Mouse (Mus musculus) neural tube, embryonic 14.5 days (tissue): Measurements from ENCODE around the gene Pigz. TPM values are rescaled to one million over a fixed set of nuclear protein-coding genes. Genes with fewer than 3 reads are reported as not detected.

Source experiments
- ATAC-seq: fragments of 200-750 bp; cut with Nextera tagmentation; 2 replicates; pipeline ENCODE4 v1.8.0; 2017; ENCODE audit warnings: low read depth, mild to moderate bottlenecking, moderate TSS enrichment, moderate library complexity
- H3K27ac ChIP-seq: fragments of 300-500 bp; sonication (generic); 2 replicates; pipeline ENCODE4 v1.5.1; 2014; ENCODE audit warnings: low read depth, mild to moderate bottlenecking, control low read depth, low read length, moderate library complexity, mixed read lengths
- H3K27me3 ChIP-seq: fragments of 300-500 bp; sonication (generic); 2 replicates; pipeline ENCODE4 v1.6.1; 2014; ENCODE audit warnings: low read length; ENCODE audit not compliant: control insufficient read depth, insufficient read depth
- H3K36me3 ChIP-seq: fragments of 300-500 bp; sonication (generic); 2 replicates; pipeline ENCODE4 v1.6.1; 2014; ENCODE audit warnings: low read length, mixed read lengths; ENCODE audit not compliant: control insufficient read depth, insufficient read depth
- H3K4me1 ChIP-seq: fragments of 300-500 bp; sonication (generic); 2 replicates; pipeline ENCODE4 v1.6.1; 2014; ENCODE audit warnings: low read length; ENCODE audit not compliant: control insufficient read depth, insufficient read depth
- H3K4me2 ChIP-seq: fragments of 300-500 bp; sonication (generic); 2 replicates; pipeline ENCODE4 v1.6.1; 2014; ENCODE audit warnings: mild to moderate bottlenecking, low read depth, low read length, control low read depth
- H3K4me3 ChIP-seq: fragments of 300-500 bp; sonication (generic); 2 replicates; pipeline ENCODE4 v1.5.1; 2014; ENCODE audit warnings: low read depth, low read length, control low read depth, mixed read lengths
- H3K9ac ChIP-seq: fragments of 300-500 bp; sonication (generic); replicated peaks from 2 replicates; pipeline ENCODE4 v1.6.1; 2014; ENCODE audit warnings: low read depth, mild to moderate bottlenecking, control low read depth, low read length, mixed read lengths
- H3K9me3 ChIP-seq: fragments of 300-500 bp; sonication (generic); 2 replicates; pipeline ENCODE4 v1.6.1; 2016; ENCODE audit warnings: low read length; ENCODE audit not compliant: control insufficient read depth
- WGBS: fragments of 180-500 bp; shearing (Covaris S2); extraction: QIAGEN DNeasy Blood & Tissue Kit; methylation state at CpG from one replicate; pipeline ENCODE4 v1.1.7; 2014; 5-methylcytosine and 5-hydroxymethylcytosine counted together
- polyA plus RNA-seq: library from polyadenylated mRNA; unstranded; fragments of >200 nt; fragmentation: Nextera tagmentation; extraction: Ambion mirVana; gene quantifications from 2 replicates; pipeline ENCODE4 v1.2.1, GENCODE M21; 2014

Gene Pigz
- polyA plus RNA-seq, result 3.9 and 5.0 TPM in 2 replicates

- H3K36me3 ChIP-seq, result no peaks in the 10 kb centered on the region
- peak within 1 kb of the TSS; percentile 39 for H3K4me3 ChIP-seq
- peak within 1 kb of the TSS; percentile 94 for H3K27ac ChIP-seq
- no peaks in the 10 kb centered on the region for H3K9me3 ChIP-seq
- H3K27me3 ChIP-seq, result no peaks in the 10 kb centered on the region
- H3K4me1 ChIP-seq, result peaks cover 20% of the 10 kb centered on the region
- peak within 1 kb of the TSS; percentile 70 for H3K9ac ChIP-seq
- peak within 1 kb of the TSS; percentile 83 for H3K4me2 ChIP-seq
- 3% methylated on average over 42 of the region's 42 CpGs for WGBS
- 0 out of 2 replicates have a peak, but pooled peaks have one; percentile 15 for ATAC-seq
Observed at GRCm38 (mm10) chr16:31933751-31934549, at the start of gene Pigz. TSS of gene Pigz (plus strand) at chr16:31933851.

GRCm38 (mm10) chr16:31883902-31884301 is 49.7 kb upstream of the Pigz start:
- Histone ChIP-seq H3K4me2 (no peak overlapping the region), H3K4me1 (no peaks in the 10 kb centered on the region), H3K9ac (no peak overlapping the region), H3K4me3 (no peak overlapping the region), H3K27me3 (no peaks in the 10 kb centered on the region), H3K27ac (no peak overlapping the region), H3K9me3 (no peaks in the 10 kb centered on the region), H3K36me3 (no peaks in the 10 kb centered on the region)
- 10% methylated on average over 6 of the region's 6 CpGs for WGBS
- ATAC-seq, result no peak

- Histone ChIP-seq H3K27ac (no peak overlapping the region), H3K9ac (no peak overlapping the region), H3K4me3 (no peak overlapping the region), H3K36me3 (no peaks in the 10 kb centered on the region), H3K27me3 (no peaks in the 10 kb centered on the region), H3K9me3 (no peaks in the 10 kb centered on the region), H3K4me2 (no peak overlapping the region), H3K4me1 (no peaks in the 10 kb centered on the region)
- no peak for ATAC-seq
- 44% methylated on average over 7 of the region's 7 CpGs for WGBS
Observed at GRCm38 (mm10) chr16:31890907-31891306, 42.7 kb upstream of the Pigz start.

GRCm38 (mm10) chr16:31893396-31894141 is 40.1 kb upstream of the Pigz start:
- H3K27me3 ChIP-seq, result no peaks in the 10 kb centered on the region
- no peak overlapping the region for H3K4me2 ChIP-seq
- no peaks in the 10 kb centered on the region for H3K9me3 ChIP-seq
- H3K4me3 ChIP-seq, result no peak overlapping the region
- 60% methylated on average over 5 of the region's 5 CpGs for WGBS
- H3K4me1 ChIP-seq, result peaks cover 12% of the 10 kb centered on the region
- no peaks in the 10 kb centered on the region for H3K36me3 ChIP-seq
- H3K9ac ChIP-seq, result no peak overlapping the region
- ATAC-seq, result no peak
- no peak overlapping the region for H3K27ac ChIP-seq

GRCm38 (mm10) chr16:31896971-31897774 is 36.5 kb upstream of the Pigz start:
- peak overlapping the region; percentile 52 for H3K4me2 ChIP-seq
- 10% methylated on average over 29 of the region's 29 CpGs for WGBS
- peak overlapping the region; percentile 50 for H3K27ac ChIP-seq
- H3K9ac ChIP-seq, result peak overlapping the region; percentile 37; the same call in 1 of the 2 replicates
- no peaks in the 10 kb centered on the region for H3K36me3 ChIP-seq
- peak overlapping the region; percentile 18; the same call in 1 of the 2 replicates for H3K4me3 ChIP-seq
- H3K27me3 ChIP-seq, result no peaks in the 10 kb centered on the region
- H3K4me1 ChIP-seq, result peaks cover 12% of the 10 kb centered on the region
- no peaks in the 10 kb centered on the region for H3K9me3 ChIP-seq
- ATAC-seq, result peak; percentile 56

GRCm38 (mm10) chr16:31898546-31899326 is 34.9 kb upstream of the Pigz start:
- H3K4me2 ChIP-seq, result no peak overlapping the region
- no peaks in the 10 kb centered on the region for H3K36me3 ChIP-seq
- no peak overlapping the region for H3K4me3 ChIP-seq
- H3K27ac ChIP-seq, result peak overlapping the region; percentile 34; the same call in 1 of the 2 replicates
- H3K27me3 ChIP-seq, result no peaks in the 10 kb centered on the region
- H3K4me1 ChIP-seq, result peaks cover 12% of the 10 kb centered on the region
- 71% methylated on average over 18 of the region's 18 CpGs for WGBS
- H3K9ac ChIP-seq, result no peak overlapping the region
- no peaks in the 10 kb centered on the region for H3K9me3 ChIP-seq
- ATAC-seq, result peak; percentile 75

- 95% methylated on average over 1 of the region's 1 CpGs for WGBS
- no peak overlapping the region for H3K9ac ChIP-seq
- no peak overlapping the region for H3K4me3 ChIP-seq
- peaks cover 19% of the 10 kb centered on the region for H3K4me1 ChIP-seq
- H3K4me2 ChIP-seq, result no peak overlapping the region
- H3K27me3 ChIP-seq, result no peaks in the 10 kb centered on the region
- H3K9me3 ChIP-seq, result no peaks in the 10 kb centered on the region
- no peaks in the 10 kb centered on the region for H3K36me3 ChIP-seq
- no peak for ATAC-seq
- H3K27ac ChIP-seq, result no peak overlapping the region
Observed at GRCm38 (mm10) chr16:31901886-31902285, 31.8 kb upstream of the Pigz start.

GRCm38 (mm10) chr16:31903239-31903638 is 30.4 kb upstream of the Pigz start:
- WGBS, result 89% methylated on average over 8 of the region's 8 CpGs
- ATAC-seq, result no peak
- H3K27ac ChIP-seq, result no peak overlapping the region

More at GRCm38 (mm10) chr16:31903239-31903638, 30.4 kb upstream of the Pigz start:
- Histone ChIP-seq H3K9me3 (no peaks in the 10 kb centered on the region), H3K9ac (no peak overlapping the region), H3K4me1 (0 out of 2 replicates have a peak, but pooled peaks cover 9% of the 10 kb centered on the region), H3K4me2 (no peak overlapping the region), H3K4me3 (no peak overlapping the region), H3K36me3 (no peaks in the 10 kb centered on the region), H3K27me3 (no peaks in the 10 kb centered on the region)
